Mouse (Mus musculus) C2C12 (cell line): ENCODE data around the gene Dyrk1b. TPM values are rescaled to one million over a fixed set of nuclear protein-coding genes. Genes with fewer than 3 reads are reported as not detected.
A peak's percentile ranks its signal among the peaks of the same experiment; 100 is the strongest.

ENCODE experiments used
- H3K27me3 ChIP-seq: one replicate; pipeline ENCODE4 v1.6.1; 2011; ENCODE audit not compliant: control insufficient read depth, insufficient read depth, insufficient read length
- H3K36me3 ChIP-seq: one replicate; pipeline ENCODE4 v1.6.1; 2011; ENCODE audit not compliant: control insufficient read depth, insufficient read depth
- H3K4me3 ChIP-seq: one replicate; pipeline ENCODE4 v1.5.1; 2011; ENCODE audit warnings: mild to moderate bottlenecking, control low read depth; ENCODE audit not compliant: poor library complexity, insufficient read depth, severe bottlenecking
- H3K79me2 ChIP-seq: one replicate; pipeline ENCODE4 v1.6.1; 2011; ENCODE audit not compliant: control insufficient read depth, insufficient read depth
- H3K79me3 ChIP-seq: one replicate; pipeline ENCODE4 v1.6.1; 2011; ENCODE audit warnings: low read depth, control low read depth
- H3ac ChIP-seq: one replicate; pipeline ENCODE3; 2011; ENCODE audit warnings: low read depth; ENCODE audit not compliant: control insufficient read depth, insufficient read length
- CEBPB ChIP-seq: IDR thresholded peaks from one replicate; pipeline ENCODE4 v1.6.1; 2011; ENCODE audit warnings: low read depth, mild to moderate bottlenecking, control low read depth, moderate library complexity
- CTCF ChIP-seq: IDR thresholded peaks from one replicate; pipeline ENCODE4 v1.5.1; 2011; ENCODE audit not compliant: control insufficient read depth, insufficient read depth, insufficient read length
- FOSL1 ChIP-seq: IDR thresholded peaks from one replicate; pipeline ENCODE4 v1.8.0; 2011; ENCODE audit warnings: mild to moderate bottlenecking, low read length; ENCODE audit not compliant: poor library complexity, insufficient read depth, severe bottlenecking
- MAX ChIP-seq: IDR thresholded peaks from one replicate; pipeline ENCODE4 v1.6.1; 2011; ENCODE audit warnings: mild to moderate bottlenecking, control low read depth
- MYOD1 ChIP-seq: IDR thresholded peaks from one replicate; pipeline ENCODE4 v1.6.1; 2011; ENCODE audit warnings: low read depth; ENCODE audit not compliant: control insufficient read depth, insufficient read length
- MYOG ChIP-seq: IDR thresholded peaks from one replicate; pipeline ENCODE4 v1.6.1; 2011; ENCODE audit not compliant: control insufficient read depth, insufficient read length; ENCODE audit errors: extremely low read depth
- USF1 ChIP-seq: IDR thresholded peaks from one replicate; pipeline ENCODE4 v1.6.1; 2011; ENCODE audit warnings: low read depth, mild to moderate bottlenecking, control low read depth, moderate library complexity
- polyA plus RNA-seq: library from polyadenylated mRNA; unstranded; fragments of >200 nt; fragmentation: generic; extraction: Trizol; gene quantifications from one replicate; pipeline ENCODE4 v1.2.1, GENCODE M21; 2012; ENCODE audit warnings: missing spikeins

Dyrk1b gene
- polyA plus RNA-seq, 1 experiment = 5.3 TPM

GRCm38 (mm10) chr7:28159893-28160292 is 19.4 kb upstream of the Dyrk1b start:
- Histone ChIP-seq H3ac (no peak overlapping the region), H3K4me3 (no peak overlapping the region), H3K27me3 (peaks cover 4% of the 10 kb centered on the region), H3K36me3 (no peaks in the 10 kb centered on the region), H3K79me2 (no peaks in the 10 kb centered on the region), H3K79me3 (no peaks in the 10 kb centered on the region)
- TF ChIP-seq MYOD1 (no peak), FOSL1 (no peak), USF1 (no peak), MAX (no peak), CTCF (no peak), CEBPB (no peak), MYOG (no peak)

- TF ChIP-seq MYOG = no peak
- no peak for TF ChIP-seq MYOD1
- TF ChIP-seq FOSL1 = no peak
- no peak for TF ChIP-seq CEBPB
- no peak for TF ChIP-seq MAX
- TF ChIP-seq CTCF = no peak
- no peak for TF ChIP-seq USF1
- H3K36me3 ChIP-seq = no peaks in the 10 kb centered on the region
- H3K79me2 ChIP-seq = no peaks in the 10 kb centered on the region
- H3ac ChIP-seq = no peak overlapping the region
- no peaks in the 10 kb centered on the region for H3K27me3 ChIP-seq
- H3K4me3 ChIP-seq = no peak overlapping the region
- H3K79me3 ChIP-seq = no peaks in the 10 kb centered on the region
Observed at GRCm38 (mm10) chr7:28161163-28161749, 18.0 kb upstream of the Dyrk1b start.

- H3K27me3 ChIP-seq = no peaks in the 10 kb centered on the region
- TF ChIP-seq MYOG (no peak), CEBPB (no peak), MYOD1 (no peak), MAX (no peak), FOSL1 (no peak), CTCF (no peak), USF1 (no peak)
Observed at GRCm38 (mm10) chr7:28165406-28165805, 13.9 kb upstream of the Dyrk1b start.

GRCm38 (mm10) chr7:28168320-28169115 is 10.8 kb upstream of the Dyrk1b start:
- Histone ChIP-seq H3K79me2 (peaks cover 42% of the 10 kb centered on the region), H3K79me3 (peaks cover 38% of the 10 kb centered on the region), H3K36me3 (no peaks in the 10 kb centered on the region), H3ac (no peak overlapping the region), H3K4me3 (peak overlapping the region; percentile 74), H3K27me3 (no peaks in the 10 kb centered on the region)
- TF ChIP-seq FOSL1 (no peak), CTCF (peak; percentile 47), MYOD1 (no peak)

More at GRCm38 (mm10) chr7:28165406-28165805, 13.9 kb upstream of the Dyrk1b start:
- peaks cover 7% of the 10 kb centered on the region for H3K79me3 ChIP-seq
- no peak overlapping the region for H3K4me3 ChIP-seq
- H3K79me2 ChIP-seq = peaks cover 11% of the 10 kb centered on the region
- no peaks in the 10 kb centered on the region for H3K36me3 ChIP-seq
- H3ac ChIP-seq = no peak overlapping the region

GRCm38 (mm10) chr7:28169489-28170422 is 9.5 kb upstream of the Dyrk1b start, which contains the start of gene Fbl:
Gene Fbl (plus strand): TSS chr7:28169710.
- peaks cover 55% of the 10 kb centered on the region for H3K79me2 ChIP-seq
- peak within 1 kb of the TSS; percentile 74 for H3K4me3 ChIP-seq
- no peak for TF ChIP-seq CTCF
- no peak for TF ChIP-seq MYOG
- TF ChIP-seq MAX = peak; percentile 87
- no peak for TF ChIP-seq CEBPB
- TF ChIP-seq USF1 = peak; percentile 63
- H3ac ChIP-seq = peak within 1 kb of the TSS; percentile 84
- H3K36me3 ChIP-seq = no peaks in the 10 kb centered on the region
- no peaks in the 10 kb centered on the region for H3K27me3 ChIP-seq
- H3K79me3 ChIP-seq = peaks cover 50% of the 10 kb centered on the region
